Mouse (Mus musculus): ENCODE data around the gene Taf1b.

DNA sequence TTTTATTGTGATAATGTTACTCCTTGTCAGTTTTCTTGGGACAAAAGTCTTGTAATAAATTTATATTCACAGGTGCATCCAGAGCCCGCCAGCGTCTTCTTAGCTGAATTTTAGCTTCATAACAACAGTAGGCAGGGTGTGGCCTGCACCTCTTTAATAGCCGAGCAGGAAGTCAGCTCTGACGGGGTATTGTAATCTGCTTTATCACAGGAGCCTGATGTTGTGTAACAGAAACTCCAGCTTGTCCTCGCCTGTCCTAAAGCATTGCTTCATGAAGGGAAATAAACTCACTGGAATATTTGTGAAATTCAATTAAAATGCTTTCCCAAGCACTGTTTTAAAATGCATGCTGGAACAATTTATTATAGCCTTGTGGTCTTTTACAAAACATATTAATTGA lies 38.2 kb downstream of the Taf1b start:
- TF ChIP-seq ZNF384 (IDR thresholded peaks at IDR 0.05; ENCODE audit: low read depth, low read length), result no peak
- TF ChIP-seq CHD2 (IDR thresholded peaks at IDR 0.05; ENCODE audit: low read depth, low read length), result no peak

Measured in ES-E14 (cell line).